Comparison of ENCODE assay signal across 11 mouse cellular contexts in genomic region chr13:44906141-44906540, GRCm38 (mm10).
DNase-seq lines count a peak whose midpoint lies in the region.
"Had no signal": no experiment of that assay in that cellular context is flagged by ENCODE, and none has a peak within 500 bp of the region (broad histone marks: within the 10 kb centered on the region; RNA-seq: fewer than 3 reads in every experiment).

No protein-coding gene starts in this region.

- DNase-seq in cerebellum, adult 11 months = peak; percentile 72
- DNase-seq in cerebellum, adult 8-10 months = peak; percentile 75
- DNase-seq in kidney, adult 9 months = peak; percentile 79
- peak; percentile 36 to 53 for DNase-seq in kidney, postnatal 4 days
- no peak for DNase-seq in gastrocnemius, postnatal 10 days
- DNase-seq in lung, postnatal 36 days = no peak
- DNase-seq in spleen, adult 12 weeks (ENCODE audit: low spot score) = no peak
- DNase-seq: adrenal gland, postnatal 36 days; embryo, embryonic 11 days; lung, adult 2 months; lung, postnatal 4 days had no signal

Comparison
In these comparisons a context has a peak if more than half of its experiments do, and no peak if none do; other contexts are left out.
1. DNase-seq: peak in cerebellum, adult 11 months (single experiment), cerebellum, adult 8-10 months (single experiment), kidney, adult 9 months (single experiment) and kidney, postnatal 4 days (2 of 2); none in gastrocnemius, postnatal 10 days (single experiment), lung, postnatal 36 days (single experiment) and spleen, adult 12 weeks (single experiment).